Mouse (Mus musculus) limb, embryonic 15.5 days (tissue): ENCODE measurements around the gene Adat1. TPM values are rescaled to one million over a fixed set of nuclear protein-coding genes. Genes with fewer than 3 reads are reported as not detected.

Experiments used
- ATAC-seq: fragments of 200-750 bp; cut with Nextera tagmentation; 2 replicates; pipeline ENCODE4 v1.8.0; 2017; ENCODE audit warnings: low read depth, moderate TSS enrichment; ENCODE audit not compliant: insufficient number of reproducible peaks, low FRiP score, low TSS enrichment
- H3K27ac ChIP-seq: fragments of 300-500 bp; sonication (generic); 2 replicates; pipeline ENCODE4 v1.5.1; 2015; ENCODE audit warnings: moderate library complexity, mild to moderate bottlenecking, inconsistent platforms
- H3K27me3 ChIP-seq: fragments of 300-500 bp; sonication (generic); 2 replicates; pipeline ENCODE4 v1.6.1; 2015; ENCODE audit warnings: inconsistent platforms
- H3K36me3 ChIP-seq: fragments of 300-500 bp; sonication (generic); 2 replicates; pipeline ENCODE4 v1.6.1; 2015; ENCODE audit warnings: inconsistent platforms
- H3K4me1 ChIP-seq: fragments of 300-500 bp; sonication (generic); 2 replicates; pipeline ENCODE4 v1.6.1; 2015; ENCODE audit warnings: inconsistent platforms
- H3K4me2 ChIP-seq: fragments of 300-500 bp; sonication (generic); 2 replicates; pipeline ENCODE4 v1.6.1; 2015; ENCODE audit warnings: mild to moderate bottlenecking, inconsistent platforms
- H3K4me3 ChIP-seq: fragments of 300-500 bp; sonication (generic); 2 replicates; pipeline ENCODE4 v1.5.1; 2015; ENCODE audit warnings: mild to moderate bottlenecking, inconsistent platforms
- H3K9ac ChIP-seq: fragments of 300-500 bp; sonication (generic); 2 replicates; pipeline ENCODE4 v1.6.1; 2015; ENCODE audit warnings: inconsistent platforms
- H3K9me3 ChIP-seq: fragments of 300-500 bp; sonication (generic); 2 replicates; pipeline ENCODE4 v1.6.1; 2016; ENCODE audit warnings: inconsistent platforms
- WGBS: fragments of 180-500 bp; shearing (Covaris S2); methylation state at CpG from one replicate; pipeline ENCODE4 v1.1.7; 2015; 5-methylcytosine and 5-hydroxymethylcytosine counted together
- polyA plus RNA-seq: library from polyadenylated mRNA; unstranded; fragments of >200 nt; fragmentation: Nextera tagmentation; extraction: Ambion mirVana; gene quantifications from 2 replicates; pipeline ENCODE4 v1.2.1, GENCODE M21; 2015

Adat1 gene
- polyA plus RNA-seq, 1 experiment from 2014 or later = 8.1 TPM

- ATAC-seq = 0 out of 2 replicates have a peak, but pooled peaks have one; percentile 50
- no peaks in the 10 kb centered on the region for H3K9me3 ChIP-seq
- no peaks in the 10 kb centered on the region for H3K27me3 ChIP-seq
- H3K4me3 ChIP-seq = peak overlapping the region; percentile 73
- 30% methylated on average over 19 of the region's 19 CpGs for WGBS
- H3K36me3 ChIP-seq = no peaks in the 10 kb centered on the region
- H3K27ac ChIP-seq = peak overlapping the region; percentile 70
- peak overlapping the region; percentile 97 for H3K4me2 ChIP-seq
- H3K4me1 ChIP-seq = peaks cover 14% of the 10 kb centered on the region
- H3K9ac ChIP-seq = peak overlapping the region; percentile 69
Observed at GRCm38 (mm10) chr8:111932580-111933336, 59.3 kb downstream of the Adat1 start.

- Histone ChIP-seq H3K4me3 (no peak overlapping the region), H3K27me3 (no peaks in the 10 kb centered on the region), H3K36me3 (no peaks in the 10 kb centered on the region), H3K4me2 (no peak overlapping the region), H3K9ac (no peak overlapping the region), H3K27ac (no peak overlapping the region), H3K9me3 (no peaks in the 10 kb centered on the region), H3K4me1 (peaks cover 14% of the 10 kb centered on the region)
- no peak for ATAC-seq
- WGBS = 65% methylated on average over 16 of the region's 16 CpGs
Observed at GRCm38 (mm10) chr8:111931721-111932120, 60.4 kb downstream of the Adat1 start.

DNA sequence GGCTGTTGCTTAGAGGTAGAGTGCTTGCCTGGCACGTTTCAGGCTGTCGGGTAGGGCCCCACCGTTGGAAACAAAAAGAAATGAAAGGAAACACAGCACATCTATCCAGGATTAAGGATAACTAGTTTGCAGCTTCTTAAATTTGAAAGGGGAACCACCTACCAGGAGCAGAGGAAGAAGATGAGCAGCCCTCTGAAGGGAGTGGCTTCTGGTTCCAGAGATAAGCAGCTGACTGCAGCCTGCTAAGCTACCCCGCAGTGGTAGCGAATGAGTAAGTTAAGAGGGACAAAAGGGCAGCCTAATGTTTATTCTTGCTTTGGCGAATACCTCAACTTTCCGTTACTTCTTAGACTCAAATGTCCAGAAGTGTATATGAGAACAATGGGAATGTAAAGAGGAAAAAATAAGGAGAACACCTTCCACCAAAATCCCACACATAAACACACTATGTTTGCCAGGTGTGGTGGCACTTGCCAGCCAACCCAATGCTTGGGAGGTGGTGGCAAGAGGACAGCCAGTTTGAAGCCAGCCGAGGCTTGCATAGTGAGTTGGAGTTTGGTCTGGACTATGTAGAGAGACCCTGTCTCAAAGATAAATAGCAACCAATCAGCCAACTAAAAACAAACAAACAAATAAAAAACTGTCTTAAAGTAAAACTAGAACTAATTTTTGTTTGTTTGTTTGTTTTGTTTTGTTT, 62.3 kb downstream of the Adat1 start:
- Histone ChIP-seq H3K36me3 (no peaks in the 10 kb centered on the region), H3K4me1 (peaks cover 14% of the 10 kb centered on the region), H3K27ac (no peak overlapping the region), H3K9me3 (no peaks in the 10 kb centered on the region), H3K27me3 (no peaks in the 10 kb centered on the region), H3K4me2 (no peak overlapping the region), H3K4me3 (no peak overlapping the region), H3K9ac (no peak overlapping the region)
- ATAC-seq = no peak
- WGBS = 76% methylated on average over 8 of the region's 8 CpGs

DNA sequence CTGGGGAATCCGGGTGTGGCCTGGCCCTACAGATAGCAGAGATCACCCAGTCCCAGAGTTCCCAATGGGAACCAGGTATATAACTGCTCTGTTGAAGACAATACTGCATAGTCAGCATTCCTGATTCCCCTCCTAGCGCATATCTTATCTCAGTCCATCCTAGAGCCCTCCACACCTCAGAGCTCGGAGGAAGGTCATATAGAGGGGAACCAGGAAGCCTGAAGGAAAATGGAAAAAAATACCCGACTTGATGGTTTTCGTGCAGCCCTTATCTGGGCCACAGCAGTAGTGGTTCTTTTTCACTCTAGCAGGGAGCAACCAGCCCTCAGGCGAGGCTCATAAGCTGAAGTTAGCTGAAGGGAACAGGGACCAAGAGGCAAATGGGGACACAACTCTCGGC, 67.1 kb downstream of the Adat1 start:
- 75% methylated on average over 7 of the region's 7 CpGs for WGBS
- Histone ChIP-seq H3K4me1 (no peaks in the 10 kb centered on the region), H3K27ac (no peak overlapping the region)

DNA sequence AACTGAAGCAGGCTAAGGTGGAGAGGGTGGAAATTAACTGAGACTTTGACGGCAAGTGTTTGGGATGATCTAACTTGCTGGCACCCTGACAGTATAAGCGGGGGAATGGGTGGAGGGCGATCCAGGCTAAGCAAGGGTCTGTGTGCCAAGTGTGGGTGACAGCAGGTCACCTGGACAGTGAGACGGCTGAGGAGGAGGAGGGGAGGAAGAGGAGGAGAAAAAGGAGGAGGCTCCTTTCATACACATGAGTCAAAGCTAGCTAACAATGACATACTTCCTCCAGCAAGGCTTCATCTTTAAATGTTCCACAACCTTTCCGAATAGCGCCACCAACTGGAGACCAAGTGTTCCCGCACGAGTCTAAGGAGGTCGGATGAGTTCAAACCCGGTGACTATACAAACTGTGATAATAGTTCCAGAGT, 68.7 kb downstream of the Adat1 start:
- WGBS = 24% methylated on average over 10 of the region's 10 CpGs
- H3K4me2 ChIP-seq = no peak overlapping the region
- H3K4me3 ChIP-seq = no peak overlapping the region; the same call in 1 of the 2 replicates
- no peak overlapping the region for H3K27ac ChIP-seq
- H3K27me3 ChIP-seq = no peaks in the 10 kb centered on the region
- H3K36me3 ChIP-seq = peaks cover 4% of the 10 kb centered on the region; the same call in 1 of the 2 replicates
- no peaks in the 10 kb centered on the region for H3K4me1 ChIP-seq
- no peaks in the 10 kb centered on the region for H3K9me3 ChIP-seq
- no peak for ATAC-seq
- H3K9ac ChIP-seq = no peak overlapping the region

More for the DNA sequence above, 67.1 kb downstream of the Adat1 start:
- Histone ChIP-seq H3K27me3 (no peaks in the 10 kb centered on the region), H3K9me3 (no peaks in the 10 kb centered on the region), H3K9ac (no peak overlapping the region), H3K36me3 (no peaks in the 10 kb centered on the region), H3K4me2 (no peak overlapping the region), H3K4me3 (no peak overlapping the region)
- no peak for ATAC-seq

DNA sequence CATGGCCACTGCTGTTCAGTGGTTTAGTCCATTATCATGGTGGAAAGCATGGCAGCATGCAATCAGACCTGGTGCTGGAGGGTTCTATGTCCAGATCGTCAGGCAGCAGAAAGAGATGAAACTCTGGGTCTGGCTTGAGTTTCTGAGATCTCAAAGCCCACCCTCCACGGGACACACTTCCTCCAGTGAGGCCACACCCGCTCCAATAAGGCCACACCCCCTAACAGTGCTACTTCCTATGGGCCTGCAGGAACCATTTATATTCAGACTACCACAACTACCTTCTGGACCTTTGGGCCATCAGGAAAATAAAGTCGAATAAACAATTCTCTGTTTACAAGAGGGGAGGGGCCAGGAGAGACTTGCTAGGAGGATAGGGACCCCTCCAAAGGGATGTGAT, 71.1 kb downstream of the Adat1 start:
- 76% methylated on average over 4 of the region's 4 CpGs for WGBS

GRCm38 (mm10) chr8:111919663-111920062, 72.4 kb downstream of the Adat1 start:
- Histone ChIP-seq H3K9ac (no peak overlapping the region), H3K27ac (no peak overlapping the region), H3K27me3 (no peaks in the 10 kb centered on the region), H3K36me3 (peaks cover 16% of the 10 kb centered on the region), H3K9me3 (no peaks in the 10 kb centered on the region), H3K4me3 (no peak overlapping the region), H3K4me2 (no peak overlapping the region), H3K4me1 (no peaks in the 10 kb centered on the region; the same call in 1 of the 2 replicates)
- 84% methylated on average over 2 of the region's 2 CpGs for WGBS
- no peak for ATAC-seq

More for the DNA sequence above, 71.1 kb downstream of the Adat1 start:
- Histone ChIP-seq H3K9ac (no peak overlapping the region), H3K27me3 (no peaks in the 10 kb centered on the region), H3K36me3 (peaks cover 16% of the 10 kb centered on the region), H3K9me3 (no peaks in the 10 kb centered on the region), H3K27ac (no peak overlapping the region), H3K4me3 (no peak overlapping the region), H3K4me2 (no peak overlapping the region), H3K4me1 (no peaks in the 10 kb centered on the region)
- ATAC-seq = no peak

Other genes starting within 250 kb of the Adat1 start
- 35.3 and 35.4 TPM in 2 replicates for gene Bcar1, start 248.5 kb downstream of the Adat1 start, polyA plus RNA-seq
- 225 and 232 TPM in 2 replicates for gene Cfdp1, start 138.0 kb downstream of the Adat1 start, polyA plus RNA-seq
- gene Tmem170, start 115.6 kb downstream of the Adat1 start, polyA plus RNA-seq = 6.9 and 8.0 TPM in 2 replicates
- 16.3 and 18.5 TPM in 2 replicates for gene Chst5, start 81.9 kb downstream of the Adat1 start, polyA plus RNA-seq
- 16.3 and 16.4 TPM in 2 replicates for gene Tmem231, start 58.4 kb downstream of the Adat1 start, polyA plus RNA-seq
- gene Gabarapl2, start 51.6 kb downstream of the Adat1 start, polyA plus RNA-seq = 165 and 166 TPM in 2 replicates
- 172 and 178 TPM in 2 replicates for gene Kars, start 19.0 kb upstream of the Adat1 start, polyA plus RNA-seq
- 22.7 and 23.2 TPM in 2 replicates for gene Terf2ip, start 19.1 kb upstream of the Adat1 start, polyA plus RNA-seq
- 0.43 and 0.47 TPM in 2 replicates for gene Gm6793, start 22.7 kb upstream of the Adat1 start, polyA plus RNA-seq